Mouse (Mus musculus): ENCODE data around the gene Vps35l. TPM values are rescaled to one million over a fixed set of nuclear protein-coding genes. Genes with fewer than 3 reads are reported as not detected.

The Vps35l gene
- polyA plus RNA-seq, 1 experiment = 68.8 TPM

DNA sequence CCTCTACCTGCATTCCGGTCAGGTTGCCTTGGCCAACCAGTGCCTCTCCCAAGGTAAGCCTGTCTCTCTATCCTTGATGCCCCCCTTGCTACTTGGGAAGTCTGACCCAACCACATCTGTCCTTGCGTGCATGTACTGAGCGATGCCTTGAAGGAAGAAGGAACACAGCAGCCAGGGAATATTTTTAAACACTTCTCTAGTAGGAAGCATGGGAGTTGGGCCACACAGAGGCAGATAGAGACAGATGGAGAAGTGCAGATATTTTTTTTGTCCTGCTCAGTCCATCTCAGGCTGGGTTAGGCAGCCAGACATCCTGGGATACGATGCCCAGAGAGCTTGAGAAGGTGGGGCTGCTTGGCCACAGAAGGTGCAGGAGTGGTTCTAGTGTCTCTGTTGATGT lies 73.6 kb downstream of the Vps35l start:
- peak in 1 of 2 experiments; percentile 8 for DNase-seq (ENCODE audit: extremely low spot score in 1 of 2, low spot score in 1 of 2)

DNA sequence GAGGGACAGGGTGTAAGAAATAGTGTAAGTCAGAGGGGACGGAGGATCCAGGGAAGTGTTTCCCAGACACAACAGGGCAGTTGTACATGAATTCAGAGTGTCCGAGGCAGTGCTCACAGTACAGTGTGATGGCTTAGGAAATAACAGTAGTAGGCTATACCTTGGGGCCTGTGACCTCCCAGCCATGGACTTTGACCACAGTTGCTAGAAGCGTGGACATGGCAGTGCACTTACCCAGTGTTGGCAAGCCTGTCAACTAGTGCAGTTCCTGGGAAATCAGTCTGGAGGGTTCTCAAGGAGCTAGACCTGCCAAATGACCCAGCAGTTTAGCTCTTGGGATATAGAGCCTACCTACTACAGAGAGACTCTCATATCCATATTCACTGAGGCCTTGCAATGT lies 76.2 kb downstream of the Vps35l start:
- DNase-seq (ENCODE audit: extremely low spot score in 1 of 2, low spot score in 1 of 2) = no peak

DNA sequence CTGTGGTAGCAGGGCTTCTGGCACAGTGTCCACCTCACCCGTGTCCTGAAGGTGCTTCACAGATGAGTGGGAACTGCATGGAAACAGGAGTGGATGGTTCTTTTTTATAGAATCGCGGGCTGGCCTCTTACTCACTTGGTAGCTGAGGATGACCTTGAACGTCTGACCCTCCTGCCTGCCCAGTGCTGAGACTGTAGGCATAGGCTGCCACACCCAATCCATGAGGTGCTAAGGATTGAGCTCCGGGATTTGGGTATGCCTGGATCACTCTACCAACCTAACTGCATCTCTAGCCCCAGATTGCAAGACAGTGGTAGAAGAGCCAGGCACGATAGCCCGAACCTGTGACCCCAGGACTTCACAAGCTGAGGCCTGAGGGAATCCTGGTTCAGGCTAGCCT lies 77.7 kb downstream of the Vps35l start:
- no peak for DNase-seq (ENCODE audit: extremely low spot score in 1 of 2, low spot score in 1 of 2)

DNA sequence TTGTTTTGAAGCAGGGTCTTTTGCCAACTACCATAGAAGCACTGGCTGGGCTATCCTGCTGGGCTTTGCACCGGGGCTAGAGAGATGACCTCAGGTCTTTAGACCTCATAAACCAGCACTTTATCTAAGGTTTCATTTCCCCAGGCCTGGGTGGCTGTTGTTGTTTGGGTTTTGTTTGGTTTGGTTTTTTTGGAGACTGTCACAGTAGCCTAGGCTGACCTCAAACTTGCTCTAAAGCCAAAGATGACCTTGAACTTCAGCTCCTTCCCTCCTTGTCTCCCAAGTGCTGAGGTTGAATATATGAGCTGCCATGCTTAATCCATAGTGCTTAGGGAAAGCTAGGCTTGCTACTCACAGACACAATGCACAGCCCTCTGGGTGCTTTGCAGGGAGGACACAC lies 79.6 kb downstream of the Vps35l start:
- no peak for DNase-seq (ENCODE audit: extremely low spot score in 1 of 2, low spot score in 1 of 2)

DNA sequence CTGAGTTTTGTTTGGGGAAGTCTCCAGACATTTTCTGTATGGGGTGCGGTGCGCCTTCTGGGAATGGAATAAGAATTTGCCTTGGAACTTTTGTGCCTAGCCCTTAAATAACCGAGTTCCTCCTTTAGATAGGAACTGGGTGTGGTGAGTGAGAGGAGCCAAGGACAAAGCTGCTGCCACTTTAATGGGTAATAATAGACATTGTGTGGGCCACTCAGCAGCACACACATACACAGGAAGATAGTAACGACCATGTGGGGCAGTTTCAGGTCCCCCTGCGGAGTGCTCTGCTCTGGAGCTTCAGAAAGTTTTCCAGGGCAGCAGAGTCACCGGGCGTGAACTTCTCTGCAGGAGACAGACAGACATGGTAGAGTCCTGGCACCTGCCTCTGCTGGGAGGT lies 81.3 kb downstream of the Vps35l start:
- no peak for DNase-seq (ENCODE audit: extremely low spot score in 1 of 2, low spot score in 1 of 2)

DNA sequence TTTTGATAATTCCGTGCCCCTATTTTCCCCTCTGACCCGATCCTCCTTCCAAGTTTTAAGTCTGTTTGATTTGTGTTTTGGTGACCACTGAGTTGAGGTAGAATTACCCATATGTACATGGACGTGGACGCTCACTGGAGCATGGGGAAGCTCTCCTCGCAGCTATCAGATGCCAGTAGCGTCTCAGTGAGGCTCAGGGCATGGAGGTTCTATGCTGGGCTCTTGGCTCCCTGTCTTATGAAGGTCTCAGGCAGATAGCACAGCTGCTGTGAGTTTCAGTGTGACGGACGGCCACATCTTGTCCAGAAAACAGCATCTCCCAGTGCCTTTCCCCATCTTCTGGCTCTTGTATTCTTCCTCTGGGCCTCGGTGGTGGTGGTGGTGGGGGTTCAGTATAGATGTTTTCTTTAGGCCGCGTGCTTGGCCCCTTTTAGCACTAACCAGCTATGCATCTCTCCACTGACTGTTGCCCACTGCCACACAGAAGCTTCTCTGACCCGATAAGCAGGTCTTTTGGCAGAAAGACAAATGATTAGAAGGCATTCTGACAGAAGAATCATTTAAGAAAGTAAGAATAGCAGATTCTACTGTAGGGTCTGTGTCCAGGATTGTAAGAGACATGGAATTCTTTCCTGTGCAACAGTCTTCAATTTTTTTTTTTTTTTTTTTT lies 82.0 kb downstream of the Vps35l start:
- DNase-seq (ENCODE audit: extremely low spot score in 1 of 2, low spot score in 1 of 2) = no peak

DNA sequence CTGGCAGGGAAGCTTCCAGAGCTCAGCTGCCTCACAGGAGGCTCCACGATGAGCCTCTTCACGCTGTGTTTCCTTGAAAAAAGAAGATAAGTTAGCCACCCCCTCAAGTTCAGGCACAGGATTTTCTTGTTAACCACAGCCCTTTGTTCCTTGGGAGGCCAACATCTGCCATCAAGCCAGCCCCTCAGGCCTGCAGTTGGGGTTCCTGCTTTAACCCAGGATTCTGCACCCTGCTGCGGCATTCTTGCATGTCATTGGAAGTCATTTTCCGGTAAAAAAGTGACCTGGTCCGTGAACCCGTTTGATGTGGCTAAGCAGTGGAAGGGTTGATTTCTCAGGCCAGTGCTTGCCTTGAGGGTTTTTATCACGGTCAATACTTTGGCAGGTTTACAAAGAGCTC lies 84.4 kb downstream of the Vps35l start:
- DNase-seq (ENCODE audit: extremely low spot score in 1 of 2, low spot score in 1 of 2) = no peak

DNA sequence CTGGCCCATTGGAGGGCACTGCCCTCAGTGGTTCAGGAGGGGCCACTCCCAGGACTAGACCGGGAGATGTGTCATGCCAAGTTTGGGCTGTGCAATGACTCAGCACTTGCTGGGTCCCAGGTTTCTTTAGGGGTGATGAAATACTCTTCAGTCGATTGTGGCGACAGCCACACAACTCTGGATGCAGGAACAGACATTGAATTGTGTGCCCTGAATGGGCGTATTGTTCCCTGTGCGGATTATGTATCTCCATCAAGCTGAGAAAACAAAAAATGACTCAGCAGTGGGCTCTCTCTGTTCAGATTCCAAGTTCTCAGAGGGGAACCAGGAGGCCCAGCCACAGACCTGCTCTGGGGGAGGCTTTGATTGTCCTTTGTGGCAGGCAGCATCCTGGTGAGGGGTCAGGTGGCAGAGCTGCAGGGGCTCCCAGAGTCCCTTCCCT lies 88.0 kb downstream of the Vps35l start:
- DNase-seq (ENCODE audit: extremely low spot score in 1 of 2, low spot score in 1 of 2) = peak in 1 of 2 experiments; percentile 13

DNA sequence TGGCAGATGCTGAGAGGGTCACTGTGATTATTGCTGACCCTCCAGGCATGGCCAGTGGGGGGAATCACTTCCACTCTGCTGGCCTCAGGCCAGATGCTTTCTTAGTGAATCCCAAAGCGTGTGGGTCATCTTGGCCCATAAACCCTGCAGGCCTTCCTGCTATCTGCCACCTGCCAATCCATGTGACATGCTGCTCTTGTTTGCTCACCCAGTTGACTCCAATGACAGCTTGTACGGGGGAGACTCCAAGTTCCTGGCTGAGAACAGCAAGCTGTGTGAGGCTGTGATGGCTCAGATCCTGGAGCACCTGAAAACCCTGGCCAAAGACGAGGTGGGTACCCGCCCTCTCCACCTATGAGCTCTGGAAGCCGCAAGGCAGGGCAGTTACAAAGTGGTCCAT lies 97.9 kb downstream of the Vps35l start:
- no peak for DNase-seq (ENCODE audit: extremely low spot score in 1 of 2, low spot score in 1 of 2)

DNA sequence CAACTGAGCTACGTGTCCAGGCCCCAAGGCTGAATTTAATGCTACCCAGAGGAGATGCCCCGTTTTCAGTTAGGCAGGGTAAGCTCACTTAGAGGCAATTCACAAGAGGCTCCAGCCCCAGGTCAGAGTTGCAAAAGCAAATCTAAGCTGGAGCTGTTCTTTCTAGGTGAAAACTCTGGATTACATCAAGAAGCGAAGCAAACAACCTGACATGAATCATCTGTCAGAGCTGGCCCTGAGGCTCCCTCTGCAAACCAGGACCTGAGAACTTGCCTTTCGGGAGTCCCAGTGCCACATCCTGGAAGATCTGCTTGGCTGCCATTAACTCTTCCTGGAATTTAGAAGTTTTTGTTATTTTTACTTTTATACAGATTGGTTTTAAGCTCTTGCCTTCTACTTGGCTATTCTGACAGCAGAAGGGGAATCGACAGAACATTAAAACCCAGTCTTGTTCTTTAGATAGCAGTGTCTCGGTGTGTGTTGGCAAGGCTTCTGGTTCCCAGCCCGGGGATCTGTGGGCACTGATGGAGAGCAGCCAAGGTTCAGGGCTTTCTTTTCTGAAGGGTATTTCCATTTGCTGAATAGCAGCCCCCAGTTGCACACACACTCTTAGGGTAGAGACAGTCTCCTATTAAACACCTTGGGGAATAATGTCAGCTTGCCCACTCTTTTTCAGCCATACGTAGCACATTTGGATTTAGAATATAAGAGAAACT lies 101.2 kb downstream of the Vps35l start:
- DNase-seq (ENCODE audit: extremely low spot score in 1 of 2, low spot score in 1 of 2) = peak in 1 of 2 experiments; percentile 62

DNA sequence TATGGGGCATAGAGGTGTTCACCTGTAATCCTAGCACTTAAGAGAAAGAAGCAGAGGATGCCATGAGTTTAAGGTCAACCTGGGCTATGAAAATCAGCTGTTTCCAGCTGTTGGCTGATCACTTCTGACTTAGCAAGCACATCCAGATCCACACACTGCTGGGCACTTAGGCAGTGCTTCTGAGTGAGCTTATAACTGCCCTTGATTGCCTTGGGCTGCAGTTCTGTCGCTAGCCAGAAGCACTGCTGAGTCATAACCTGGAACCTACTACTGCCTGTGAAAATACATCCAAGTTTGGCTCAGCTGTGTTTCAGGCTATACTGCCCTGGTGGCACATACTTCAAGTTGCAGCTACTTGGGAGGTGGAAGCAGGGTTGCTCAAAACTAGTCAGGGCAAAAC lies 101.8 kb downstream of the Vps35l start:
- DNase-seq (ENCODE audit: extremely low spot score in 1 of 2, low spot score in 1 of 2) = peak in 1 of 2 experiments; percentile 56

DNA sequence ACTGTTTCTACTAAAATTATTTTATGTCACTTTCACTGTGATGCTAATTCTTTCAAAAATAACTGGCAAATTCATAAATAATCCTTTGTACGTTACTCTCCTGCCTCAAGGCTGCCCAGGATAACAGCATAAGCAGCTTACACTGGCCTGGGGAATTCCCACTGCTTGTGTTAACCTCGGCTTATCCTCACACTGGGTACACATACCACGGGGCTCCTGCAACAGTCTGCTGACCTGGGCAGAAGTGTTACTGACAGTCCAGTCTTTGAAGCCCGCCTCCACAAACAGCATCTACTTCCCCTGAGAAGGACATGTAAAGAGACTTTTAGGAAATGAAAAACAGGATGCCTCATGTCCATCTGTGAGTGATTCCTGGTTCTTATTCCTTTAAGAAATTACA lies 102.9 kb downstream of the Vps35l start:
- no peak for DNase-seq (ENCODE audit: extremely low spot score in 1 of 2, low spot score in 1 of 2)

DNA sequence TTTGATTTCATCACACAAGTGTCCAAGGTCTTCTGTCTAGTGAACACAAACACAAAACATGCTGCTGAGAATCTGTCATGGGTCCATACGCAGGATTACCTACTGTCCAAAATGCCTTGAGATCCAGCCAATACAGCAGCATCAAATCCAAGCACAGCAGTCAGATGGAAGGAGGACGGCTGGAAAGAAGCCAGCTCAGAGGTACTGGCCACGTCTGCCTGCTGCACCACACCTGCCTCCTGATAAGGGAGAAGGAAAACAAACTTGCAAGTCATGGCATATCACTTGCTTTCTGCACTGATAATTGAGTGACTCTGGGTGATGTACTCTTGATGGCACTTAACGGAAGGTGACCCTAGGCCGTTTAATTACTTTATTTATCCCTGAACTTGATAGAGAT lies 105.1 kb downstream of the Vps35l start:
- DNase-seq (ENCODE audit: extremely low spot score in 1 of 2, low spot score in 1 of 2) = no peak

DNA sequence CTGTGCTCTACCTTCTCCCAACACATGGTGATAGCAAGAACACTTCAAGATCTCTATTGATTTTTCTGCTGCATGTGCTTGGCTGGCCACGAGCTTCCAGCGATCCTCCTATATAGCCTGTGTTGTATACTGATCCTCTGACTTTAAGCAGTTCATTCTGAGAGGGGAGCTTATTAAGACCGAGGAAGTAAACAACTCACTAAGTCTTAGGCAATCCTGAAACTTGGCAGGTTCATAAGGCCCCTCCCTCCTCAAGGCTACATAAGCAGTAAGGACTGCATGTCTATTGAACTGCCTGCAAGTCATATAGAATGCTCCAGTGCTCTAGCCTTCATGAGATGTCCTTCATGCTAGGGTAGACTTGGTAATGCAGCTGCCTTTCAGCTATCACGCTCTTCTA lies 106.3 kb downstream of the Vps35l start:
- DNase-seq (ENCODE audit: extremely low spot score in 1 of 2, low spot score in 1 of 2) = no peak

DNA sequence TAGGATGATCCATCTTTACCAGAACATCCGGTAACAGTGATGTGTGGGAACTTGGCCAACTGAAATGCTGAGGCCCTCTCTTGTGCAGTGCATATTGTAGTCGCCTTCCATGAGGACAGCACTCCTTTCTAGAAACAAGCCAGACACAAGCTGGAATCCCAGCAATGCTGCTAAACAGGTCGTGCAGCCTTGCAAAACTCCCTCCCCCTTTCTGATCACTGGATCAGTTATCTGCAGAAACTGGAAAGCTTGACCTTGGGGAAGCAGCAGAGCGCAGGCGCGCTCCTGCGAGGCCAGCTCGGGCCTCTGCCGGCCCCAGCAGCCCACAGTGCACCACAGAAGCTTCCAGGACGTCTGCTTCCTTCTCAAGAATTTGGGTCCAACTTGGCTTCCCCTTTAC lies 108.8 kb downstream of the Vps35l start:
- DNase-seq (ENCODE audit: extremely low spot score in 1 of 2, low spot score in 1 of 2) = no peak

DNA sequence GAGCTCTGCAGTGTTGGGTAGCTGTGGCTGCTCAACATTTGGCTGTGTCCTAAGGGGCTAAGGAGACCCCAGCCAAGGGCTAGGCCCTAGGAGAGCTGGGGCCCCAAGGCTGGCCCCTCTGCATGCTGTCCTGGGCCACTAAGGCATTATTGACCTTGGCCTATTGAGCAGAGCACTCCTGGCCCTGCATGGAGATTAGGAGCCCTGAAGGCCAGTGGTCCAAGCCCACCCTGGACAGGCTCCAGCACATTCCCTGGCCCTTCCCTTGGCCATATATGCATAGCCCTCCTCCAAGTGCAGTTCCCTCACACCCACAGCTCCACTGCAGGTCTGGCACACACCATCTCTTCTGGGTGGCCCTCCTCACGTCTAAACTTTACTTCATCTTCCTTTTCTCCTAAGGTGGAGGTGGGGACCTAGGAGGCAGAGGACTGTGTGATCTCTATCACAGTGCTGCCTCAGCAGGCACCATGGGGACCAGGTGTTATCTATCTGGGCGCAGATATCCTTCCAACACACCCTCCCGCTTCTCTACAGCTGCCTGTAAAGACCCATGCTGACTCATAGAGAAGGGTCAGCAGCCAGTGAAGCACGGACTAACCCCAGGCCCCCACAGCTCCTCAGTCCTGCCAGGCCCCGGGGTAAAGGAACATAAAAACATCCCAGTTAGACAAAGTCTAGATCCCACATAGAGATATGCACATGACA lies 109.7 kb downstream of the Vps35l start:
- DNase-seq (ENCODE audit: extremely low spot score in 1 of 2, low spot score in 1 of 2) = no peak

DNA sequence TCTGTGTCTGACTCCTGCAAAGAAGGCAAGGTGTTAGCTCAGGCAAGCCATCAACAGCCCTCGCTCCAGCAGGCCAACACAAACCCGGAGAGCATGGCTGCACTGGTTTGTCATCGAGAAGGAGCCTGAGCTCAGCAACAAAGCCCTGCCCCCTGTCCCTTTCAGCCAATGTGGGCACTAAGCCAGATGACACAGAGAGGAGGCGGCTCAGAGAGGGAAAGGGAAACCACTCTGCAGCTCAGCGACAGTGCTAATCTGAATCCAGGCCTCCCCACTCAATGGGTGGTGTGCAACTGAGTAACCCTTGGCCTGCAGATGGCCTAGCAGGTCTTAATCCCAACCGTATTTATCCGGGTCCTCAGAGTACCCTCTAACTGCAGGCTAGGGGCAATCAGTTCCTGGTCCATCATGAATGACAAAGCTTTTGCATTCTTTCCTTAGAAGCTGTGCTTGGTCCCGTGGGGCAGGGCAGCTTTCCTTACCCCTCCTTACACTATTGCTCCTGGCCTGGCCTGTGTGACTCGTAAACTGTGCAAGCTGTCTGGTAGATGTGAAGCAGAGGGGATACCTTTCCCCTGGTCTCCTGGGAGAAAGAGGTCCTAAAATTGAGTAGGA lies 110.8 kb downstream of the Vps35l start:
- DNase-seq (ENCODE audit: extremely low spot score in 1 of 2, low spot score in 1 of 2) = no peak

DNA sequence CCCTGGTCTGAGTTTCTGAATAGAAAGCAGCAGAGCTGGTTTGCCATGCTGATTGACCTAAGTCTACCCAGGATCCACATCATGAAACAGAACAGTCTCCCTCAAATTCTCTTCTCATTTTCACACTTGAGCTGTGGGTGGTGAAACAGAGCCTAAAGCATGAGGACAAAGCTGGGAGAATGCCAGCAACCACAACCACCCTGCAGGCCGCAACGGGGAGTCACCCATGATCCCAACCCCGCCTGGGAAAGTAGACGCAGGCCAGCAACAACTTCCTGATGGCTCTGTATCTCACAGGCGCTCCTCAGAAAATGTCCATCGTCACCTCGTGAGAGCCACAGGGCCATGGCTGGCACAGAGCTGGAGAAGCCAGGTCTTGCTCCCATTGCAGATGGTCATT lies 111.5 kb downstream of the Vps35l start:
- no peak for DNase-seq (ENCODE audit: extremely low spot score in 1 of 2, low spot score in 1 of 2)

DNA sequence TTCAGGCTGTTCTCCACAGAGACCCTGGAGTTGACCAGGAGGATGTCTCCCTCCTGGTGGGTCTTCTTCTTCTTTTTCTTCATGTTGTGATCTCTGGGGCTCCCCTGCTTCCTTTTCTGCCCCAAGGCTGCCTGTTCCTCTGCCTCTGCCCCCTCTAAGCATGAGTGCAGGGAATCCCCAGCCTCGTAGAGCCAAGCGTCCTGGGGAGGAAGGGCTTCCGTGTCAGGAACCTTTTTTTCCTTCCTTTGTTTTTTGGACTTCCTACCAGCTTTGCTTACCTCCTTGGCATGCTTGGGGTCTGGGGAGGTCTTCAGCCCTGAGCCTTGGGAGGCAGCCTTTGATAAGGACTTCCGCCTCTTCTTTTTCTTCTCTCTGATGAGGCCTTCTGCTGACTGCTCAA lies 112.6 kb downstream of the Vps35l start:
- DNase-seq (ENCODE audit: extremely low spot score in 1 of 2, low spot score in 1 of 2) = no peak

DNA sequence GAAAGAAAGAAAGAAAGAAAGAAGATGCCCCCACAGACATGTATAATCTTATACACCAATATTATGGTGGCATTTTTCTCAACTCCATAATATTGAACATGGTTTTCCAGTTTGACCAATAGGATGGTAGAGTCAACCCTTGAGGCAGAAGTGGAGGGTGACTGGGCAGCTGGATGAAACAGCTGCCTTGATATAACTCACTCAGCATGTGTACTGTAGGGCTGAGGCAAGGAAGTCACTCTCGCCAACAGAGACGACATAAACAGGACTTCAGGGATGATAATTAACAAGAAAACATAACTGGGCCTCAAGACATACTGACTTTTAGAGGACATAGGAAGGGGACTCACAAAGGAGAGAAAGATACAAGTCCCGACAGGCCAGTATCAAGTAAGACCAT lies 114.6 kb downstream of the Vps35l start:
- no peak for DNase-seq (ENCODE audit: extremely low spot score in 1 of 2, low spot score in 1 of 2)

DNA sequence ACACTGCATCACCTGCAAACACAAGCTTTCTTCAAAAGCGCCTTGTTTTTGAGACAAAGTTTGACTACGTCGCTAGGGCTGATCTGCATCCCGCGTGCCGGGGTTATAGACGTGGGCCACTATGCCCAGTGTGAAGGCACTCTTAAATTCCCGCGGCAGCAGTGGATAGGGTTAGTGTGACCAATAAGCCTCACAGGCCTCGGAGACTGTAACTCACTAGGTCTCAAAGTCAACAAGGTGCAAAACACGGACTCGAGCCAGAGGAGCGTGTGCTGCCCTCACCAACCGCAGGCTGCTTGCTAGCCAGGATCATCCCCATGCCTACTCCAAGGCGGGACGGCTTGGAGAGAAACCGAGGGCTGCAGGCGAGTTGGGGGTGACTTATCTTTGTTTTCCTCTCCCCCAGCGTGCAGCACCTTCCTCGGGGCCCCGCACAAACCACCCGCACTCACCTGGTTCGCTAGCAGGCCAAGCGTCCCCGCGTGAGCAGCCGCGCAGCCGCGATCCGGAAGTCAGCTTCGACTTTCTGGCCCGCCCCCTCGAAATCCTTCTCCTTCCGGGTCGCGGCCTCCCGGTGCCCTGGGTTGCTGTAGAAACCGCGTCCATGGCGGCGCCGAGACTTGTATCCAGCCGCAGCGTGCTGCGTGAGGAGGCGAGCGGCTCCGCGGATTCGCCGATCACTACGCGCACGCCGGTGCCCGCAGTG lies 115.3 kb downstream of the Vps35l start, which contains the start of gene Iqck:
Iqck (plus strand) TSS at position 582 of the 706 bp plus-strand sequence.
- DNase-seq (ENCODE audit: extremely low spot score in 1 of 2, low spot score in 1 of 2) = peak; percentile 84 to 96

Measured in frontal cortex, adult 2 months (tissue).